Mouse (Mus musculus) C2C12 (cell line): Measurements from ENCODE around the gene Ubr1.

Experiments
- CEBPB ChIP-seq: IDR thresholded peaks from one replicate; pipeline ENCODE4 v1.6.1; 2011; ENCODE audit warnings: low read depth, mild to moderate bottlenecking, control low read depth, moderate library complexity
- CTCF ChIP-seq: IDR thresholded peaks from one replicate; pipeline ENCODE4 v1.5.1; 2011; ENCODE audit not compliant: control insufficient read depth, insufficient read depth, insufficient read length
- FOSL1 ChIP-seq: IDR thresholded peaks from one replicate; pipeline ENCODE4 v1.8.0; 2011; ENCODE audit warnings: mild to moderate bottlenecking, low read length; ENCODE audit not compliant: poor library complexity, insufficient read depth, severe bottlenecking
- MAX ChIP-seq: IDR thresholded peaks from one replicate; pipeline ENCODE4 v1.6.1; 2011; ENCODE audit warnings: mild to moderate bottlenecking, control low read depth
- MYOD1 ChIP-seq: IDR thresholded peaks from one replicate; pipeline ENCODE4 v1.6.1; 2011; ENCODE audit warnings: low read depth; ENCODE audit not compliant: control insufficient read depth, insufficient read length
- USF1 ChIP-seq: IDR thresholded peaks from one replicate; pipeline ENCODE4 v1.6.1; 2011; ENCODE audit warnings: low read depth, mild to moderate bottlenecking, control low read depth, moderate library complexity

DNA sequence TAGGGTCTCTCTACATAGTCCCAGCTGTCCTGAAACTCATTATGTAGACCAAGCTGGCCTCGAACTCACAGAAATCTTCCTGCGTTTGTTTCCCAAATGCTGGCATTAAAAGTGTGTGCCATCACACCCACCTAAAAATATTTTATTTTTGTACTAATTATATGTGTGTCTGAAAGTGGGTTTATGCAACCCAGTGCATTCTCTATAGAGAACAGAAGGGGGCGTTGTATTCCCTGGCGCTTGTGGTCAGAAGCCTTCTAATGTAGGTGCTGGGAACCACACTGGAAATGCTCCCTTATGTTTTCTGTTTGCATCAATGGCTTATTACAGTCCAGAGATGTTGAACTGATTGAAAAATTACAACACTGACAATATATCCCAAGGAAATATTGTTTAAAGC, 5.8 kb upstream of the Ubr1 start:
- TF ChIP-seq CEBPB = no peak
- TF ChIP-seq CTCF = no peak
- no peak for TF ChIP-seq MYOD1
- no peak for TF ChIP-seq MAX
- no peak for TF ChIP-seq USF1
- TF ChIP-seq FOSL1 = no peak
